In the genomic region with DNA sequence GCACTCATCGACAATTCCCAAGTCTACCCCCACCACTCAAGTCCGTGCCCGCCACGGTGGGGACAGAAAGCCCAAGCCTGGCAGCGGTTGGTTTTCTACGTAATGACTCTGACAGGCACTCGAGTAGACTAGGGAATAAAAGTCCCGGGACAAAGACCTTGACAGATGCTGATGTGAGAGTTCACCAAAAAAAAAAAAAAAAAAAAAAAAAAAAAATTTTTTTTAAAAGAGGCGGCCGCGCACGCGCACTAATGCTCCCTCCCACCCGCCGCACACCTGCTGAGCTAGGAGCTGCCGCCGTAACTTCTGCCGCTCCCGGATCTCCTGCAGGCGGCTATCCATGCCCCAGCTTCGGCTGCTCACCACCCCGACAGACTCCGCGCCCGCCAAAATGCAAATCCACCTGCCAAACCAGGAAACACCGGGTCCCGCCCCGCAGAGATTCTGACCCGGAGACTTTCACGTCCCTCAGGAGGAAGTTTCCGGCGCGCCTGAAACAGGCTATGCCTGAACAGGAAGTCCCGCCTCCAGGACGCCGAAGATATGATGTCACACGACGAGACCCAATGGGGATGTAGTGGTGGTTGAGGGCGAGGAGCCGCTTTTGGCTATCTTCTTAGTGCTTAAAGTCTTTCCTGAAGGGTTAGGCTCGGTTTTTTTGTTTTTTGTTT, we compare ENCODE assay signal across 8 mouse cellular contexts. TPM values are rescaled to one million over a fixed set of nuclear protein-coding genes. Genes with fewer than 3 reads are reported as not detected.
A peak's percentile ranks its signal among the peaks of the same experiment; 100 is the strongest.
DNase-seq lines count a peak whose midpoint lies in the region; ATAC-seq and TF ChIP-seq lines count a peak whose summit lies in the region.

A gene (minus strand): TSS at position 623 of the 671 bp plus-strand sequence.

- H3K36me3 ChIP-seq in heart, embryonic 12.5 days: peaks cover 12% of the 10 kb centered on the region
- peaks cover 10% of the 10 kb centered on the region; the same call in 1 of the 2 replicates for H3K36me3 ChIP-seq in kidney, postnatal 0 days (ENCODE audit: insufficient read depth, low read length)
- H3K36me3 ChIP-seq in liver, embryonic 11.5 days (ENCODE audit: control insufficient read depth, insufficient read depth, low read length): peaks cover 9% of the 10 kb centered on the region; the same call in 1 of the 2 replicates
- peaks cover 11% of the 10 kb centered on the region; the same call in 1 of the 2 replicates for H3K36me3 ChIP-seq in stomach, embryonic 14.5 days (ENCODE audit: control insufficient read depth, insufficient read depth, low read length)

- peak; percentile 100 for ATAC-seq in erythroid progenitor cell, adult 5-6 weeks (replicated peaks; ENCODE audit: low FRiP score, poor library complexity, severe bottlenecking)
- peak; percentile 98 for ATAC-seq in heart, embryonic 12.5 days (ENCODE audit: insufficient number of reproducible peaks, low FRiP score)
- ATAC-seq in kidney, postnatal 0 days (replicated peaks; ENCODE audit: low FRiP score, low read depth): peak; percentile 98
- ATAC-seq in liver, embryonic 11.5 days (replicated peaks; ENCODE audit: low FRiP score): peak; percentile 100
- ATAC-seq in stomach, embryonic 14.5 days (ENCODE audit: insufficient number of reproducible peaks, insufficient read depth, low FRiP score, low read depth): peak; percentile 99

- H3K4me1 ChIP-seq in heart, embryonic 12.5 days (replicated peaks): peaks cover 3% of the 10 kb centered on the region; the same call in 1 of the 2 replicates
- peaks cover 7% of the 10 kb centered on the region; the same call in 1 of the 2 replicates for H3K4me1 ChIP-seq in kidney, postnatal 0 days (replicated peaks; ENCODE audit: insufficient read depth, low read length)
- peaks cover 4% of the 10 kb centered on the region; the same call in 1 of the 2 replicates for H3K4me1 ChIP-seq in liver, embryonic 11.5 days (replicated peaks; ENCODE audit: control insufficient read depth, insufficient read depth, low read length)
- H3K4me1 ChIP-seq in stomach, embryonic 14.5 days (ENCODE audit: control insufficient read depth, insufficient read depth, low read length): peaks cover 11% of the 10 kb centered on the region; the same call in 1 of the 2 replicates

- WGBS in heart, embryonic 12.5 days: under 1% methylated on average over 41 of the region's 41 CpGs
- under 1% methylated on average over 41 of the region's 41 CpGs for WGBS in kidney, postnatal 0 days
- WGBS in liver, embryonic 11.5 days: under 1% methylated on average over 41 of the region's 41 CpGs
- under 1% methylated on average over 41 of the region's 41 CpGs for WGBS in stomach, embryonic 14.5 days

- H3K27ac ChIP-seq in heart, embryonic 12.5 days (ENCODE audit: poor library complexity, severe bottlenecking): peak within 1 kb of the TSS; percentile 95
- peak within 1 kb of the TSS; percentile 88 for H3K27ac ChIP-seq in kidney, postnatal 0 days
- peak within 1 kb of the TSS; percentile 92 for H3K27ac ChIP-seq in liver, embryonic 11.5 days (ENCODE audit: low read depth, low read length)
- peak within 1 kb of the TSS; percentile 79 for H3K27ac ChIP-seq in stomach, embryonic 14.5 days (ENCODE audit: low read length)

- no peaks in the 10 kb centered on the region for H3K9me3 ChIP-seq in heart, embryonic 12.5 days (replicated peaks)
- no peaks in the 10 kb centered on the region for H3K9me3 ChIP-seq in kidney, postnatal 0 days (replicated peaks; ENCODE audit: low read length)
- H3K9me3 ChIP-seq in liver, embryonic 11.5 days (ENCODE audit: control insufficient read depth, low read length): no peaks in the 10 kb centered on the region
- H3K9me3 ChIP-seq in stomach, embryonic 14.5 days (ENCODE audit: control insufficient read depth, low read depth, low read length): no peaks in the 10 kb centered on the region

- peak within 1 kb of the TSS; percentile 87 for H3K9ac ChIP-seq in heart, embryonic 12.5 days
- H3K9ac ChIP-seq in kidney, postnatal 0 days (ENCODE audit: low read depth, low read length): peak within 1 kb of the TSS; percentile 70
- peak within 1 kb of the TSS; percentile 80 for H3K9ac ChIP-seq in liver, embryonic 11.5 days (ENCODE audit: low read depth, low read length)
- peak within 1 kb of the TSS; percentile 45 for H3K9ac ChIP-seq in stomach, embryonic 14.5 days (replicated peaks; ENCODE audit: low read depth, low read length)

- H3K4me3 ChIP-seq in heart, embryonic 12.5 days: peak within 1 kb of the TSS; percentile 91
- peak within 1 kb of the TSS; percentile 70 for H3K4me3 ChIP-seq in kidney, postnatal 0 days (replicated peaks; ENCODE audit: low read depth, low read length)
- H3K4me3 ChIP-seq in liver, embryonic 11.5 days (ENCODE audit: low read depth, low read length): peak within 1 kb of the TSS; percentile 77
- H3K4me3 ChIP-seq in stomach, embryonic 14.5 days (ENCODE audit: low read depth, low read length): peak within 1 kb of the TSS; percentile 66

- peak within 1 kb of the TSS; percentile 84 for H3K4me2 ChIP-seq in heart, embryonic 12.5 days
- peak within 1 kb of the TSS; percentile 81 for H3K4me2 ChIP-seq in kidney, postnatal 0 days (ENCODE audit: low read length)
- H3K4me2 ChIP-seq in liver, embryonic 11.5 days: peak within 1 kb of the TSS; percentile 88
- H3K4me2 ChIP-seq in stomach, embryonic 14.5 days (replicated peaks; ENCODE audit: low read depth, low read length): peak within 1 kb of the TSS; percentile 71

- no peak for TF ChIP-seq CTCF in kidney, postnatal 0 days (IDR thresholded peaks at IDR 0.05; ENCODE audit: low read depth)

- DNase-seq in CD4-positive helper T cell, adult 2 months (ENCODE audit: low read depth, low spot score): peak; percentile 97
- DNase-seq in brain, embryonic 18.5 days (ENCODE audit: low read depth, low spot score): peak; percentile 97
- DNase-seq in kidney, postnatal 0 days (ENCODE audit: low spot score): peak; percentile 98
- peak; percentile 93 for DNase-seq in liver, embryonic 11.5 days (ENCODE audit: low spot score)
- DNase-seq in naive thymus-derived CD4-positive, alpha-beta T cell, adult 2 months (ENCODE audit: low read depth): peak; percentile 98

- no peaks in the 10 kb centered on the region for H3K27me3 ChIP-seq in heart, embryonic 12.5 days (replicated peaks)
- no peaks in the 10 kb centered on the region for H3K27me3 ChIP-seq in kidney, postnatal 0 days (ENCODE audit: insufficient read depth, low read length)
- H3K27me3 ChIP-seq in liver, embryonic 11.5 days (replicated peaks; ENCODE audit: control insufficient read depth, insufficient read depth, low read length): no peaks in the 10 kb centered on the region
- H3K27me3 ChIP-seq in stomach, embryonic 14.5 days (ENCODE audit: control insufficient read depth, insufficient read depth, low read length): no peaks in the 10 kb centered on the region

RNA-seq across cellular contexts. Expression of the gene that starts here (rescaled TPM):
- 13.0 and 13.4 TPM in 2 replicates for total RNA-seq in erythroid progenitor cell, adult 5-6 weeks (2015; ENCODE audit: low replicate concordance)
- total RNA-seq in erythroid progenitor cell, adult 5-6 weeks (2017; ENCODE audit: low replicate concordance): 19.1 and 22.5 TPM in 2 replicates
- 22.6 and 22.9 TPM in 2 replicates for polyA plus RNA-seq in heart, embryonic 12.5 days (2016; fragmentation: Nextera tagmentation; extraction: Ambion mirVana)
- 21.5 and 23.2 TPM in 2 replicates for polyA plus RNA-seq in kidney, postnatal 0 days (2015; fragmentation: Nextera tagmentation; extraction: Ambion mirVana)
- polyA plus RNA-seq in liver, embryonic 11.5 days (2014; fragmentation: Nextera tagmentation; extraction: Ambion mirVana): 17.9 and 18.2 TPM in 2 replicates
- 21.3 and 22.0 TPM in 2 replicates for polyA plus RNA-seq in stomach, embryonic 14.5 days (2014; fragmentation: Nextera tagmentation; extraction: Ambion mirVana)

Comparison
In these comparisons a context has a peak if more than half of its experiments do, and no peak if none do; other contexts are left out.
1. Peak in every context shown above with its lines: DNase-seq, ATAC-seq, H3K4me3 ChIP-seq and H3K27ac ChIP-seq.